Mouse (Mus musculus) intestine, embryonic 14.5 days (tissue): ENCODE measurements around the gene Slc22a4. TPM values are rescaled to one million over a fixed set of nuclear protein-coding genes. Genes with fewer than 3 reads are reported as not detected.
"Not testable (repeated sequence)": the region's sequence is repeated elsewhere in the genome, so short reads cannot be mapped to it uniquely, and the experiment has no call there.

ENCODE experiments used
- ATAC-seq: fragments of 200-750 bp; cut with Nextera tagmentation; replicated peaks from 2 replicates; pipeline ENCODE4 v1.8.0; 2017; ENCODE audit warnings: low read depth, moderate number of reproducible peaks, moderate TSS enrichment, moderate library complexity; ENCODE audit not compliant: low FRiP score, low TSS enrichment
- DNase-seq: peaks from one replicate; pipeline ENCODE4 v3.0.0-alpha.2; 2018; ENCODE audit warnings: low spot score
- H3K27ac ChIP-seq: fragments of 300-500 bp; sonication (generic); 2 replicates; pipeline ENCODE4 v1.5.1; 2014; ENCODE audit warnings: low read depth, mild to moderate bottlenecking, control low read depth
- H3K27me3 ChIP-seq: fragments of 300-500 bp; sonication (generic); replicated peaks from 2 replicates; pipeline ENCODE4 v1.6.1; 2014; ENCODE audit warnings: low read length, control low read depth; ENCODE audit not compliant: control insufficient read depth, insufficient read depth
- H3K36me3 ChIP-seq: fragments of 300-500 bp; sonication (generic); 2 replicates; pipeline ENCODE4 v1.6.1; 2014; ENCODE audit warnings: low read length, control low read depth; ENCODE audit not compliant: control insufficient read depth, insufficient read depth
- H3K4me1 ChIP-seq: fragments of 300-500 bp; sonication (generic); replicated peaks from 2 replicates; pipeline ENCODE4 v1.6.1; 2014; ENCODE audit warnings: low read length, control low read depth, mixed read lengths; ENCODE audit not compliant: control insufficient read depth, insufficient read depth
- H3K4me2 ChIP-seq: fragments of 300-500 bp; sonication (generic); 2 replicates; pipeline ENCODE4 v1.6.1; 2014; ENCODE audit warnings: low read length
- H3K4me3 ChIP-seq: fragments of 300-500 bp; sonication (generic); 2 replicates; pipeline ENCODE4 v1.5.1; 2014; ENCODE audit warnings: low read depth, low read length, control low read depth, mixed read lengths
- H3K9ac ChIP-seq: fragments of 300-500 bp; sonication (generic); 2 replicates; pipeline ENCODE4 v1.6.1; 2014; ENCODE audit warnings: mild to moderate bottlenecking, low read length
- H3K9me3 ChIP-seq: fragments of 300-500 bp; sonication (generic); 2 replicates; pipeline ENCODE4 v1.6.1; 2016; ENCODE audit warnings: low read length, control low read depth; ENCODE audit not compliant: control insufficient read depth
- WGBS: fragments of 180-500 bp; shearing (Covaris S2); extraction: QIAGEN DNeasy Blood & Tissue Kit; methylation state at CpG from one replicate; pipeline ENCODE4 v1.1.7; 2014; 5-methylcytosine and 5-hydroxymethylcytosine counted together
- polyA plus RNA-seq: library from polyadenylated mRNA; unstranded; fragments of >200 nt; fragmentation: Nextera tagmentation; extraction: Ambion mirVana; gene quantifications from 2 replicates; pipeline ENCODE4 v1.2.1, GENCODE M21; 2014

Slc22a4 gene
- polyA plus RNA-seq, 1 experiment from 2014 or later = 0.18 TPM

- Histone ChIP-seq H3K4me3 (no peak overlapping the region), H3K36me3 (no peaks in the 10 kb centered on the region), H3K9ac (no peak overlapping the region), H3K4me1 (0 out of 2 replicates have a peak, but pooled peaks cover 5% of the 10 kb centered on the region), H3K4me2 (no peak overlapping the region), H3K27ac (no peak overlapping the region), H3K27me3 (0 out of 2 replicates have a peak, but pooled peaks cover 2% of the 10 kb centered on the region), H3K9me3 (no peaks in the 10 kb centered on the region)
- no peak for ATAC-seq
- 85% methylated on average over 4 of the region's 4 CpGs for WGBS
- no peak for DNase-seq
Observed at GRCm38 (mm10) chr11:53981396-53981795, 46.5 kb downstream of the Slc22a4 start.

GRCm38 (mm10) chr11:53979788-53980621 is 47.9 kb downstream of the Slc22a4 start, which contains the start of gene Slc22a21:
Gene Slc22a21 (minus strand): TSS chr11:53980332.
- Histone ChIP-seq H3K4me3 (peak within 1 kb of the TSS; percentile 60), H3K9me3 (no peaks in the 10 kb centered on the region), H3K4me2 (peak within 1 kb of the TSS; percentile 63), H3K36me3 (no peaks in the 10 kb centered on the region), H3K27me3 (0 out of 2 replicates have a peak, but pooled peaks cover 2% of the 10 kb centered on the region), H3K27ac (peak within 1 kb of the TSS; percentile 57; the same call in 1 of the 2 replicates), H3K9ac (peak within 1 kb of the TSS; percentile 61), H3K4me1 (0 out of 2 replicates have a peak, but pooled peaks cover 5% of the 10 kb centered on the region)
- DNase-seq (peak; percentile 93), ATAC-seq (peak; percentile 98)
- 2% methylated on average over 72 of the region's 73 CpGs for WGBS

GRCm38 (mm10) chr11:53979456-53979787 is 48.5 kb downstream of the Slc22a4 start:
- DNase-seq, ATAC-seq, H3K27me3 ChIP-seq, H3K9me3 ChIP-seq, H3K36me3 ChIP-seq, H3K4me1 ChIP-seq: not testable (repeated sequence)
- WGBS = 0% methylated on average over 23 of the region's 23 CpGs
- H3K9ac ChIP-seq = peak overlapping the region; percentile 61
- H3K4me3 ChIP-seq = peak overlapping the region; percentile 60
- H3K27ac ChIP-seq = 0 out of 2 replicates have a peak overlapping the region, but pooled peaks have one; percentile 57
- peak overlapping the region; percentile 63 for H3K4me2 ChIP-seq

- no peak overlapping the region for H3K9ac ChIP-seq
- no peak overlapping the region for H3K4me2 ChIP-seq
- H3K9me3 ChIP-seq = no peaks in the 10 kb centered on the region
- DNase-seq (no peak), ATAC-seq (no peak)
- H3K27ac ChIP-seq = no peak overlapping the region
- H3K27me3 ChIP-seq = 0 out of 2 replicates have a peak, but pooled peaks cover 2% of the 10 kb centered on the region
- H3K36me3 ChIP-seq = no peaks in the 10 kb centered on the region
- no peak overlapping the region for H3K4me3 ChIP-seq
- 0 out of 2 replicates have a peak, but pooled peaks cover 5% of the 10 kb centered on the region for H3K4me1 ChIP-seq
- WGBS = 72% methylated on average over 3 of the region's 3 CpGs
Observed at GRCm38 (mm10) chr11:53977672-53978071, 50.2 kb downstream of the Slc22a4 start.

GRCm38 (mm10) chr11:53975559-53975958 is 52.3 kb downstream of the Slc22a4 start:
- Histone ChIP-seq H3K4me3 (no peak overlapping the region), H3K9me3 (no peaks in the 10 kb centered on the region), H3K4me1 (0 out of 2 replicates have a peak, but pooled peaks cover 5% of the 10 kb centered on the region), H3K36me3 (no peaks in the 10 kb centered on the region), H3K9ac (no peak overlapping the region), H3K27ac (no peak overlapping the region), H3K4me2 (no peak overlapping the region), H3K27me3 (0 out of 2 replicates have a peak, but pooled peaks cover 2% of the 10 kb centered on the region)
- no peak for ATAC-seq
- DNase-seq = no peak

GRCm38 (mm10) chr11:53958984-53959383 is 68.9 kb downstream of the Slc22a4 start:
- peak; percentile 55 for DNase-seq
- ATAC-seq = no peak
- Histone ChIP-seq H3K9me3 (no peaks in the 10 kb centered on the region), H3K9ac (no peak overlapping the region), H3K4me1 (no peaks in the 10 kb centered on the region), H3K4me2 (no peak overlapping the region), H3K27ac (no peak overlapping the region), H3K4me3 (no peak overlapping the region), H3K36me3 (0 out of 2 replicates have a peak, but pooled peaks cover 4% of the 10 kb centered on the region), H3K27me3 (no peaks in the 10 kb centered on the region)
- 48% methylated on average over 3 of the region's 3 CpGs for WGBS

- H3K9ac ChIP-seq, H3K4me1 ChIP-seq, H3K27ac ChIP-seq, H3K36me3 ChIP-seq, ATAC-seq, H3K27me3 ChIP-seq, DNase-seq, H3K4me3 ChIP-seq, H3K9me3 ChIP-seq, H3K4me2 ChIP-seq: not testable (repeated sequence)
- 23% methylated on average over 4 of the region's 4 CpGs for WGBS
Observed at GRCm38 (mm10) chr11:53958176-53958575, 69.7 kb downstream of the Slc22a4 start.

GRCm38 (mm10) chr11:53956636-53957035 is 71.3 kb downstream of the Slc22a4 start:
- Histone ChIP-seq H3K4me3 (no peak overlapping the region), H3K36me3 (0 out of 2 replicates have a peak, but pooled peaks cover 4% of the 10 kb centered on the region), H3K9ac (no peak overlapping the region), H3K27me3 (no peaks in the 10 kb centered on the region), H3K4me2 (no peak overlapping the region), H3K4me1 (no peaks in the 10 kb centered on the region), H3K27ac (no peak overlapping the region), H3K9me3 (no peaks in the 10 kb centered on the region)
- ATAC-seq = no peak
- no peak for DNase-seq
- 74% methylated on average over 1 of the region's 1 CpGs for WGBS
